Mouse (Mus musculus): ENCODE results near the gene Scarb1.

DNA sequence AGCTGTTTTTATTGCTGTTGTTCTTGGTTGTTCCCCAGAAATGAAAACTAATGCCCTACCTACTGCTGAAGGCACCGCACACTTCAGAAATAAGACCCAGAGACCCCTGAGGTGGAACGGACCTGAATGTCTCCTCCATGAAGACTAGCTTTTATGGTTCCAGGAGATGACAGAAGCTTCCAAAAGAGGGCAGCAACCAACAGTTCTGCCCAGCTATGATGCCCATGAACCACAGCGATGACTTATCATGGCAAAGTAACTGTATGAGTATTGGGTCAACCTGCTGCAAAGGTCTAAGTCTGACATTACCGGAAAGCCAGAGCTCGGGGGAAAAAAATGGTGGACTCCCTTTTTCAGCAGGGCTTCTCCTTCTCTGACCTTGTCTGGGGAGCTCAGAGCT, 38.0 kb upstream of the Scarb1 start:
- peak; percentile 45 for TF ChIP-seq CTCF (IDR thresholded peaks at IDR 0.05; ENCODE audit: low read depth)
- TF ChIP-seq EP300 (IDR thresholded peaks at IDR 0.05; ENCODE audit: low read depth), result no peak

All from heart, postnatal 0 days (tissue).